In the genomic region with DNA sequence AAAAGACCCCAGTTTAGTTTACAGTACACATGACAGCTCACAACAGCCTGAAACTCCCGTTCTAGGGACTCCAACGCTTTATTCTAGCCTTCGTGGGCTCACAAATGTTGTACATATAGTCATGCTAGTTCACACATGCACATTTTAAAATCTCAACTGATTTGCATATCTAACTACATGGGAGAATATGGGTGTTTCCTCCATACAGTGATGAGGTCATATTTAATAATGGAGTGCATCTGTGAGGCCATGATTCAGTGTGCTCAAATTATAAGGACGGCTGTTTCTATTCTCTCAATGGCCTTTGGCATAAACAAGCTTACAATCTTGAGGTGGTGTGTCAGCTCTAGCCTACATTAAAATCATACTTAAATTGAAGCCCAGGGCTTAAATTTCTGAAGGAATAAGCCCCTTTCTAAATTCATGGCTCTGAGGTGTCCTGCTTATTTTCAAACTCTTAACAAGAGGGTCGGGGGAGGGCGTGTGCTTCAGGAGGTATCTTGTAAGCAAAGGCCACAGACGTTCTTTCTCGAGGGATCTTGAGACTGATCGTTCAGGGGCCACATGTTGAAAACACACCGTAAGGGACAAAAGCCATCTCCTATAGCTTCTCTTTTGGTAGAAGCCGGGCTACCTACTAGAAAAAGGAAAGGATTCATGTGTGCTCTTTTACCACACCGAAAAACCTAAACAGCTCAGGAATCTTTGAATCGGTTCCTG, we compare ENCODE assay signal across 8 mouse cellular contexts. TPM values are rescaled to one million over a fixed set of nuclear protein-coding genes. Genes with fewer than 3 reads are reported as not detected.
DNase-seq lines count a peak whose midpoint lies in the region; ATAC-seq and TF ChIP-seq lines count a peak whose summit lies in the region.

No protein-coding gene starts in this region.

- no peaks in the 10 kb centered on the region for H3K9me3 ChIP-seq in embryonic facial prominence, embryonic 13.5 days
- H3K9me3 ChIP-seq in limb, embryonic 14.5 days (ENCODE audit: control insufficient read depth, low read length): no peaks in the 10 kb centered on the region
- H3K9me3 ChIP-seq in stomach, embryonic 16.5 days (replicated peaks; ENCODE audit: control insufficient read depth, low read length): no peaks in the 10 kb centered on the region

- ATAC-seq in embryonic facial prominence, embryonic 13.5 days (ENCODE audit: insufficient number of reproducible peaks, insufficient read depth, low FRiP score, low TSS enrichment, low read depth): no peak
- ATAC-seq in limb, embryonic 14.5 days (ENCODE audit: low FRiP score, low read depth): no peak
- ATAC-seq in stomach, embryonic 16.5 days (ENCODE audit: insufficient read depth, low FRiP score): no peak

- H3K4me3 ChIP-seq in embryonic facial prominence, embryonic 13.5 days: peak overlapping the region; percentile 71
- H3K4me3 ChIP-seq in limb, embryonic 14.5 days (replicated peaks; ENCODE audit: low read length): peak overlapping the region; percentile 80
- H3K4me3 ChIP-seq in stomach, embryonic 16.5 days (replicated peaks; ENCODE audit: low read length): peak overlapping the region; percentile 79

- peak; percentile 18 for DNase-seq in cerebellum, adult 9-10 months
- no peak for DNase-seq in cerebellum, postnatal 25 days
- peak; percentile 48 for DNase-seq in 3T3-L1 (ENCODE audit: low read depth, low spot score)
- DNase-seq in limb, embryonic 14.5 days (ENCODE audit: low spot score): no peak
- DNase-seq in gastrocnemius, postnatal 14 days: no peak
- no peak for DNase-seq in Muller cell, postnatal 12 days (ENCODE audit: inconsistent ontology term)

- peak overlapping the region; percentile 83 for H3K9ac ChIP-seq in embryonic facial prominence, embryonic 13.5 days
- H3K9ac ChIP-seq in limb, embryonic 14.5 days (ENCODE audit: low read depth, low read length, severe bottlenecking): peak overlapping the region; percentile 75
- peak overlapping the region; percentile 88 for H3K9ac ChIP-seq in stomach, embryonic 16.5 days (ENCODE audit: low read length)

- peak overlapping the region; percentile 88; the same call in 1 of the 2 replicates for H3K27ac ChIP-seq in embryonic facial prominence, embryonic 13.5 days
- peak overlapping the region; percentile 81 for H3K27ac ChIP-seq in limb, embryonic 14.5 days (replicated peaks; ENCODE audit: low read depth, low read length)
- peak overlapping the region; percentile 89 for H3K27ac ChIP-seq in stomach, embryonic 16.5 days (ENCODE audit: low read length)

- H3K4me1 ChIP-seq in embryonic facial prominence, embryonic 13.5 days: peaks cover 25% of the 10 kb centered on the region
- H3K4me1 ChIP-seq in limb, embryonic 14.5 days (ENCODE audit: control insufficient read depth, insufficient read depth, low read length): peaks cover 11% of the 10 kb centered on the region
- H3K4me1 ChIP-seq in stomach, embryonic 16.5 days (ENCODE audit: control insufficient read depth, insufficient read depth, low read length): peaks cover 17% of the 10 kb centered on the region

- H3K36me3 ChIP-seq in embryonic facial prominence, embryonic 13.5 days: no peaks in the 10 kb centered on the region
- no peaks in the 10 kb centered on the region for H3K36me3 ChIP-seq in limb, embryonic 14.5 days (ENCODE audit: control insufficient read depth, insufficient read depth, low read length)
- no peaks in the 10 kb centered on the region for H3K36me3 ChIP-seq in stomach, embryonic 16.5 days (ENCODE audit: control insufficient read depth, insufficient read depth, low read length)

- H3K27me3 ChIP-seq in embryonic facial prominence, embryonic 13.5 days: no peaks in the 10 kb centered on the region
- no peaks in the 10 kb centered on the region for H3K27me3 ChIP-seq in limb, embryonic 14.5 days (ENCODE audit: control insufficient read depth, insufficient read depth, low read length)
- H3K27me3 ChIP-seq in stomach, embryonic 16.5 days (ENCODE audit: control insufficient read depth, insufficient read depth, low read length): no peaks in the 10 kb centered on the region

- peak overlapping the region; percentile 77 for H3K4me2 ChIP-seq in embryonic facial prominence, embryonic 13.5 days
- peak overlapping the region; percentile 74 for H3K4me2 ChIP-seq in limb, embryonic 14.5 days (replicated peaks; ENCODE audit: low read depth, low read length, severe bottlenecking)
- H3K4me2 ChIP-seq in stomach, embryonic 16.5 days (ENCODE audit: low read depth, low read length): peak overlapping the region; percentile 91

- no peak for TF ChIP-seq POLR2A in limb, embryonic 14.5 days (IDR thresholded peaks at IDR 0.05; ENCODE audit: borderline replicate concordance, extremely low read depth, insufficient read depth, insufficient read length)

- WGBS in embryonic facial prominence, embryonic 13.5 days: 17% methylated on average over 13 of the region's 13 CpGs
- WGBS in limb, embryonic 14.5 days: 19% methylated on average over 13 of the region's 13 CpGs
- 14% methylated on average over 13 of the region's 13 CpGs for WGBS in stomach, embryonic 16.5 days

- intact Hi-C loops in gastrocnemius, postnatal 14 days (cut with DNase I; ENCODE audit: low total_unique reads): no loop called here

RNA-seq across cellular contexts. Expression of a gene that starts 0.5 kb away (rescaled TPM):
- 61.5 and 69.1 TPM in 2 replicates for polyA plus RNA-seq in embryonic facial prominence, embryonic 13.5 days (2015; fragmentation: Nextera tagmentation; extraction: Ambion mirVana)
- 40.8 and 69.7 TPM in 2 replicates for polyA plus RNA-seq in limb, embryonic 14.5 days (2012; rRNA removed)
- 64.8 and 72.8 TPM in 2 replicates for polyA plus RNA-seq in limb, embryonic 14.5 days (2014; fragmentation: Nextera tagmentation; extraction: Ambion mirVana)
- polyA plus RNA-seq in stomach, embryonic 16.5 days (2015; fragmentation: Nextera tagmentation; extraction: Ambion mirVana): 43.2 and 44.4 TPM in 2 replicates
- 10 to 100 TPM; 17.1 to 21.1 TPM for total RNA-seq in gastrocnemius, postnatal 14 days (2021)

RNA-seq across cellular contexts. Expression of a gene that starts 18.7 kb away (rescaled TPM):
- 151 and 233 TPM in 2 replicates for polyA plus RNA-seq in embryonic facial prominence, embryonic 13.5 days (2015; fragmentation: Nextera tagmentation; extraction: Ambion mirVana)
- polyA plus RNA-seq in limb, embryonic 14.5 days (2012; rRNA removed): 25.4 and 47.7 TPM in 2 replicates
- polyA plus RNA-seq in limb, embryonic 14.5 days (2014; fragmentation: Nextera tagmentation; extraction: Ambion mirVana): 138 and 162 TPM in 2 replicates
- polyA plus RNA-seq in stomach, embryonic 16.5 days (2015; fragmentation: Nextera tagmentation; extraction: Ambion mirVana): 106 and 175 TPM in 2 replicates
- 10 to 100 TPM; 27.7 to 28.4 TPM for total RNA-seq in gastrocnemius, postnatal 14 days (2021)

Comparison
In these comparisons a context has a peak if more than half of its experiments do, and no peak if none do; other contexts are left out.
1. DNase-seq: peak in cerebellum, adult 9-10 months (single experiment) and 3T3-L1 (single experiment); none in cerebellum, postnatal 25 days (0 of 2), limb, embryonic 14.5 days (single experiment), gastrocnemius, postnatal 14 days (single experiment) and Muller cell, postnatal 12 days (single experiment).
2. Peak in every context shown above with its lines, with median percentiles within 50 percentile points of each other: H3K27ac ChIP-seq, H3K4me2 ChIP-seq, H3K4me3 ChIP-seq and H3K9ac ChIP-seq.